Mouse (Mus musculus): ENCODE results near the gene Rab5c.

DNA sequence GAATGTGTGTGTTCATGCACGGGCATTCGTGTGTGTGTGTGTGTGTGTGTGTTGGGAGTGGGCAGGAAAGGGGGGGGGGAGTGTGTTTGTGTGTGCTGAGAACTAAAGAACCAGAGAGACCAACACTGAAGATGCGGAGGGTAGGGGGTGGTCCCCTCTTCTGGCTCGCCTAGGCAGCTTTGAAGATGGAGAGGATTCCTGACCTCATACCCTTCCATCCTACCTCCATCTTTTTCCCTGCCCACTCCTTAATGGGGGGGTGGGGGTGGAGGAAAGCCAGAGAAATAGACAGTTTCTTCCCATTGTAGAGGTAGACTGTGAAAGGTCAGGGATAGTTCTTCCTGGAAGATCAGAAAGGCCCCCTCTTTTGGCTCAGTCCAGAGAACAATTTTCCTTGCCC is 24.8 kb downstream of the Rab5c start:
- TF ChIP-seq BHLHE40 (IDR thresholded peaks at IDR 0.05; ENCODE audit: borderline replicate concordance, low read depth, low read length) (no peak), TAL1 (IDR thresholded peaks at IDR 0.05; ENCODE audit: low read length) (no peak), CHD2 (IDR thresholded peaks at IDR 0.05; ENCODE audit: low read length) (no peak), CTCF (IDR thresholded peaks at IDR 0.05 in 2 of 3, conservative IDR thresholded peaks at IDR 0.05 in 1 of 3; ENCODE audit: control insufficient read depth in 1 of 3, insufficient read depth in 1 of 3, low read depth in 2 of 3, low read length in 3 of 3, poor library complexity in 1 of 3, severe bottlenecking in 1 of 3) (no peak), POLR2AphosphoS5 (IDR thresholded peaks at IDR 0.05; ENCODE audit: borderline replicate concordance, low read depth, low read length) (no peak), MAX (IDR thresholded peaks at IDR 0.05; ENCODE audit: low read length) (no peak), ZC3H11A (IDR thresholded peaks at IDR 0.05; ENCODE audit: low read depth, low read length) (no peak), UBTF (IDR thresholded peaks at IDR 0.05; ENCODE audit: borderline replicate concordance, insufficient read depth, low read depth, low read length) (no peak), POLR2A (IDR thresholded peaks at IDR 0.05; ENCODE audit: control insufficient read depth in 1 of 2, insufficient read depth in 1 of 2, low read depth in 1 of 2, low read length in 2 of 2, poor library complexity in 1 of 2) (no peak)
